Mouse (Mus musculus) liver, postnatal 0 days (tissue): Measurements from ENCODE around the gene Krt24.

Experiments
- CTCF ChIP-seq: sonication (generic); IDR thresholded peaks from 2 replicates; pipeline ENCODE4 v1.5.1; 2016; ENCODE audit warnings: antibody characterized with exemption, low read depth
- EP300 ChIP-seq: IDR thresholded peaks from 2 replicates; pipeline ENCODE4 v1.6.1; 2016; ENCODE audit warnings: antibody characterized with exemption, low read depth, mild to moderate bottlenecking

DNA sequence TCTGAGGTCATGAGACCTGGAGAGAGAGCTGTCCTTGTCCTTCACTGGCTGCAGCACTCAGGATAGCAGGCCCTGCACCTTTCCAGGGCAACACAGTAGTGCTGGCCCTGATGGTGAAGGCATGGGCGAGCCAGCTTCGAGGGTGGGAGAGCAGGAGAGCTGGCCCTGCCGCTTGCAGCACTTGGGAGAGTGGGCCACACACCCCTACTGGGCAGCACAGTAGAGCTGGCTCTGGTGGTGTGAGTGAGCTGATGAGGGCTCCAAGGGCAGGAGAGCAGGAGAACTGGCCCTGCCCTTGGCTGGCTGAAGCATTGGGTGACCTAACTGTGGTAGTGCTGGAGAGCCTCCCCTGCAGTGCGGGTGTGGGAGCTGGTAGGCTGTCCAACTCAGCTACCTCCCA lies 12.3 kb downstream of the Krt24 start:
- TF ChIP-seq EP300: no peak
- no peak for TF ChIP-seq CTCF
